Comparison of ENCODE assay signal across 10 mouse cellular contexts in the genomic region with DNA sequence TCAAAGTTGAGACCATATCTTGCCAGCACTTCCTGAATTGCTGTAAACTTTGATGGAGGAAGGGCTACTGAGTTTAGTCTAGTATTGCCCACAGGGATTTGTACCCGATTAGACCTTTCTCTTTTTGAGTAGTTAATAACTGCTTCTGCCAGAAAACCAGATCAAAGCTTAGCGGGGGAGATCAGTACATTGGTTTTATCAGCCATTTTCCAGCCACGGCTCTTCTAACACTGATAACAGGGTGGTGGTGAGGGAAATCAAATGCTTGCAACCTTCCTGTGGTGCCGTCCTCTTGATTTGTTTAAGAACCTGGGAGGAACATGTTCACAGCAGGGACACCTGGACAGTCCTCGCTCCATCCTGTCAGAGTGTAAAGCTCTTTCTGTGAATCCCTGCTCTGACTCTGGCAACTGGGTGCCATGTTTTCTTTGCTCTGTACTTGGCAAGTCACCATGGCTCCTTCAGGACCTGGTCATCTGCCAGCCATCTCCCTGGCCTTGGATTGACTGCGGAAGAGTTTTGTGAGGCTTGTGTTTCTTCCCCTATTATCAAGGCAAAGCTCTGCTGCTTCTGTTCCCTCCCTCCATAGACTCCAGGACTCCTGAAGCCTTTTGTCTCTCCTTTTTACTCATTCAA.
DNase-seq lines count a peak whose midpoint lies in the region; ATAC-seq lines count a peak whose summit lies in the region.
"Had no signal": no experiment of that assay in that cellular context is flagged by ENCODE, and none has a peak within 500 bp of the region (broad histone marks: within the 10 kb centered on the region; RNA-seq: fewer than 3 reads in every experiment).

No protein-coding gene starts in this region.

- WGBS in forebrain, embryonic 15.5 days = 42% methylated on average over 6 of the region's 6 CpGs
- 47% methylated on average over 6 of the region's 6 CpGs for WGBS in forebrain, embryonic 12.5 days

- 0 out of 2 replicates have a peak, but pooled peaks cover 4% of the 10 kb centered on the region for H3K4me1 ChIP-seq in forebrain, embryonic 15.5 days
- H3K4me1 ChIP-seq in forebrain, embryonic 12.5 days = no peaks in the 10 kb centered on the region

- H3K36me3 ChIP-seq in forebrain, embryonic 15.5 days = no peaks in the 10 kb centered on the region
- no peaks in the 10 kb centered on the region for H3K36me3 ChIP-seq in forebrain, embryonic 12.5 days (replicated peaks)

- 0 out of 2 replicates have a peak, but pooled peaks have one; percentile 32 for ATAC-seq in forebrain, embryonic 15.5 days (replicated peaks)
- ATAC-seq in forebrain, embryonic 12.5 days (ENCODE audit: low FRiP score) = no peak

- H3K27ac ChIP-seq in forebrain, embryonic 15.5 days (replicated peaks) = no peak overlapping the region
- H3K27ac ChIP-seq in forebrain, embryonic 12.5 days = no peak overlapping the region
- H3K27ac ChIP-seq: liver, embryonic 14.5 days had no signal

- H3K4me3 ChIP-seq in forebrain, embryonic 15.5 days = no peak overlapping the region
- no peak overlapping the region for H3K4me3 ChIP-seq in forebrain, embryonic 12.5 days (replicated peaks)

- no peaks in the 10 kb centered on the region for H3K27me3 ChIP-seq in forebrain, embryonic 15.5 days
- H3K27me3 ChIP-seq in forebrain, embryonic 12.5 days = no peaks in the 10 kb centered on the region

- no peaks in the 10 kb centered on the region for H3K9me3 ChIP-seq in forebrain, embryonic 15.5 days
- H3K9me3 ChIP-seq in forebrain, embryonic 12.5 days = no peaks in the 10 kb centered on the region

- peak; percentile 10 for DNase-seq in NIH3T3 (ENCODE audit: low read depth)
- peak; percentile 39 to 55 for DNase-seq in cerebellum, postnatal 25 days
- DNase-seq in lung, postnatal 10 days = peak; percentile 43
- no peak for DNase-seq in right cerebral cortex, adult 2 months (ENCODE audit: low spot score in 2 of 2)
- DNase-seq in liver = no peak
- no peak for DNase-seq in retina, postnatal 1 day
- DNase-seq: kidney, adult 8-10 months had no signal

- no peak overlapping the region for H3K9ac ChIP-seq in forebrain, embryonic 15.5 days (replicated peaks)
- H3K9ac ChIP-seq in forebrain, embryonic 12.5 days = no peak overlapping the region
- H3K9ac ChIP-seq: liver, embryonic 14.5 days had no signal

- H3K4me2 ChIP-seq in forebrain, embryonic 15.5 days (replicated peaks) = no peak overlapping the region
- no peak overlapping the region for H3K4me2 ChIP-seq in forebrain, embryonic 12.5 days

Comparison
In these comparisons a context has a peak if more than half of its experiments do, and no peak if none do; other contexts are left out.
1. DNase-seq: peak in NIH3T3 (single experiment), cerebellum, postnatal 25 days (2 of 2) and lung, postnatal 10 days (single experiment); none in right cerebral cortex, adult 2 months (0 of 2), liver (single experiment) and retina, postnatal 1 day (single experiment).